Mouse (Mus musculus) heart, adult 9 months (tissue): ENCODE measurements around the gene Clba1.

Source experiments
- DNase-seq, 2 experiments: peaks; one replicate each; pipeline ENCODE4 v3.0.0; 2022; ENCODE audit warnings: low spot score in 2 of 2

Gene Clba1

GRCm38 (mm10) chr12:112794998-112795397, 13.7 kb upstream of the Clba1 start:
- DNase-seq, result no peak

GRCm38 (mm10) chr12:112795466-112796104, 13.2 kb upstream of the Clba1 start:
- peak; percentile 63 to 65 for DNase-seq

- no peak for DNase-seq
Observed at GRCm38 (mm10) chr12:112796551-112797510, 11.9 kb upstream of the Clba1 start.

- DNase-seq, result no peak
Observed at GRCm38 (mm10) chr12:112797672-112798331, 10.9 kb upstream of the Clba1 start.

- no peak for DNase-seq
Observed at GRCm38 (mm10) chr12:112798332-112798681, 10.4 kb upstream of the Clba1 start.

GRCm38 (mm10) chr12:112798716-112799115, 10.0 kb upstream of the Clba1 start:
- no peak for DNase-seq

- DNase-seq, result no peak
Observed at GRCm38 (mm10) chr12:112799237-112799970, 9.3 kb upstream of the Clba1 start.

GRCm38 (mm10) chr12:112800476-112800875, 8.3 kb upstream of the Clba1 start:
- peak in 1 of 2 experiments; percentile 57 for DNase-seq

- DNase-seq, result no peak
Observed at GRCm38 (mm10) chr12:112801864-112802846, 6.6 kb upstream of the Clba1 start, which contains the start of gene Ahnak2. Ahnak2 (minus strand) TSS chr12:112802657.

- DNase-seq, result no peak
Observed at GRCm38 (mm10) chr12:112802917-112803316, 5.8 kb upstream of the Clba1 start.

- DNase-seq, result no peak
Observed at GRCm38 (mm10) chr12:112804046-112804445, 4.7 kb upstream of the Clba1 start.

GRCm38 (mm10) chr12:112806044-112806443, 2.7 kb upstream of the Clba1 start:
- DNase-seq, result no peak

- no peak for DNase-seq
Observed at GRCm38 (mm10) chr12:112807796-112808195, 941 bp upstream of the Clba1 start.

GRCm38 (mm10) chr12:112808212-112808586, 538 bp upstream of the Clba1 start:
- no peak for DNase-seq

- DNase-seq, result no peak
Observed at GRCm38 (mm10) chr12:112809641-112810040, 904 bp downstream of the Clba1 start.

- no peak for DNase-seq
Observed at GRCm38 (mm10) chr12:112810092-112810885, 1.6 kb downstream of the Clba1 start.

GRCm38 (mm10) chr12:112813370-112813769, 4.6 kb downstream of the Clba1 start:
- DNase-seq, result no peak

GRCm38 (mm10) chr12:112814682-112815470, 6.1 kb downstream of the Clba1 start:
- no peak for DNase-seq

GRCm38 (mm10) chr12:112816294-112816693, 7.6 kb downstream of the Clba1 start:
- DNase-seq, result no peak
